Mouse (Mus musculus) frontal cortex, postnatal 36 days (tissue): ENCODE results near the gene Ano1.
A peak's percentile ranks its signal among the peaks of the same experiment; 100 is the strongest.

Source experiments
- DNase-seq, 2 experiments: peaks; one replicate each; pipeline ENCODE4 v3.0.0; 2022; ENCODE audit warnings: low spot score in 2 of 2

The Ano1 gene

GRCm38 (mm10) chr7:144583619-144584018 is 168.2 kb downstream of the Ano1 start:
- peak in 1 of 2 experiments; percentile 22 for DNase-seq

GRCm38 (mm10) chr7:144582284-144582980 is 169.3 kb downstream of the Ano1 start, which contains the start of gene Fadd:
Gene Fadd (minus strand): TSS chr7:144582463.
- DNase-seq, result peak; percentile 91 to 96

GRCm38 (mm10) chr7:144581559-144582283 is 170.1 kb downstream of the Ano1 start:
- DNase-seq, result peak; percentile 34 to 61

- DNase-seq, result peak; percentile 36 to 37
These were observed 173.9 kb downstream of the Ano1 start for GRCm38 (mm10) chr7:144577876-144578275.

GRCm38 (mm10) chr7:144572234-144572633 is 179.5 kb downstream of the Ano1 start:
- no peak for DNase-seq

- DNase-seq, result no peak
These were observed 180.2 kb downstream of the Ano1 start for GRCm38 (mm10) chr7:144571598-144571997.

- peak in 1 of 2 experiments; percentile 21 for DNase-seq
These were observed 182.3 kb downstream of the Ano1 start for GRCm38 (mm10) chr7:144569428-144569827.

- DNase-seq, result no peak
These were observed 183.7 kb downstream of the Ano1 start for GRCm38 (mm10) chr7:144568091-144568490.

- DNase-seq, result no peak
These were observed 184.7 kb downstream of the Ano1 start for GRCm38 (mm10) chr7:144566921-144567682.

GRCm38 (mm10) chr7:144563456-144564155 is 188.2 kb downstream of the Ano1 start:
- no peak for DNase-seq

- DNase-seq, result no peak
These were observed 189.8 kb downstream of the Ano1 start for GRCm38 (mm10) chr7:144562016-144562415.

- no peak for DNase-seq
These were observed 191.2 kb downstream of the Ano1 start for GRCm38 (mm10) chr7:144560594-144560993.

GRCm38 (mm10) chr7:144558552-144558951 is 193.2 kb downstream of the Ano1 start:
- DNase-seq, result no peak

GRCm38 (mm10) chr7:144554123-144554472 is 197.7 kb downstream of the Ano1 start:
- no peak for DNase-seq

GRCm38 (mm10) chr7:144553237-144554122 is 198.3 kb downstream of the Ano1 start, which contains the start of gene Ppfia1:
Gene Ppfia1 (minus strand): TSS chr7:144553729.
- DNase-seq, result peak; percentile 97 to 98

GRCm38 (mm10) chr7:144552274-144552673 is 199.5 kb downstream of the Ano1 start:
- no peak for DNase-seq

GRCm38 (mm10) chr7:144550811-144551210 is 201.0 kb downstream of the Ano1 start:
- no peak for DNase-seq

- no peak for DNase-seq
These were observed 201.7 kb downstream of the Ano1 start for GRCm38 (mm10) chr7:144549904-144550566.

- no peak for DNase-seq
These were observed 206.5 kb downstream of the Ano1 start for GRCm38 (mm10) chr7:144545231-144545630.

- DNase-seq, result no peak
These were observed 210.4 kb downstream of the Ano1 start for GRCm38 (mm10) chr7:144541351-144541750.
